Mouse (Mus musculus) G1E (cell line): ENCODE data around the gene Cfap43.

Experiments
- CTCF ChIP-seq: IDR thresholded peaks from 2 replicates; pipeline ENCODE4 v1.5.1; 2012; ENCODE audit warnings: low read depth, low read length, inconsistent platforms, mixed read lengths
- GATA1 ChIP-seq: IDR thresholded peaks from 2 replicates; pipeline ENCODE4 v1.6.1; 2012; ENCODE audit warnings: borderline replicate concordance, low read length, inconsistent platforms, mixed read lengths
- GATA2 ChIP-seq: IDR thresholded peaks from 2 replicates; pipeline ENCODE4 v1.6.1; 2012; ENCODE audit warnings: low read depth, low read length, inconsistent platforms, borderline replicate concordance
- POLR2AphosphoS5 ChIP-seq: IDR thresholded peaks from 2 replicates; pipeline ENCODE4 v1.6.1; 2012; ENCODE audit warnings: low read depth, low read length, inconsistent platforms; ENCODE audit not compliant: insufficient replicate concordance
- TAL1 ChIP-seq: conservative IDR thresholded peaks from 2 replicates; pipeline ENCODE4 v1.6.1; 2012; ENCODE audit warnings: low read depth, low read length, inconsistent platforms, mixed read lengths

- TF ChIP-seq CTCF (no peak), GATA1 (no peak), TAL1 (no peak), GATA2 (no peak), POLR2AphosphoS5 (no peak)
Observed at GRCm38 (mm10) chr19:47695725-47696124, 223.4 kb downstream of the Cfap43 start.
